Mouse (Mus musculus) midbrain, embryonic 11.5 days (tissue): ENCODE data around the gene Lama5. TPM values are rescaled to one million over a fixed set of nuclear protein-coding genes. Genes with fewer than 3 reads are reported as not detected.

ENCODE experiments used
- ATAC-seq: fragments of 200-750 bp; cut with Nextera tagmentation; 2 replicates; pipeline ENCODE4 v1.8.0; 2017; ENCODE audit warnings: moderate TSS enrichment, moderate library complexity; ENCODE audit not compliant: low FRiP score
- DNase-seq: peaks from one replicate; pipeline ENCODE4 v3.0.0; 2015; ENCODE audit warnings: low spot score; ENCODE audit errors: missing footprints
- H3K27ac ChIP-seq: fragments of 300-500 bp; sonication (generic); 2 replicates; pipeline ENCODE4 v1.5.1; 2014; ENCODE audit warnings: low read depth, low read length
- H3K27me3 ChIP-seq: fragments of 300-500 bp; sonication (generic); 2 replicates; pipeline ENCODE4 v1.6.1; 2014; ENCODE audit warnings: mild to moderate bottlenecking, low read length, moderate library complexity, mixed read lengths; ENCODE audit not compliant: control insufficient read depth, insufficient read depth
- H3K36me3 ChIP-seq: fragments of 300-500 bp; sonication (generic); 2 replicates; pipeline ENCODE4 v1.6.1; 2014; ENCODE audit warnings: mild to moderate bottlenecking, low read length, moderate library complexity, mixed read lengths; ENCODE audit not compliant: control insufficient read depth, insufficient read depth
- H3K4me1 ChIP-seq: fragments of 300-500 bp; sonication (generic); 2 replicates; pipeline ENCODE4 v1.6.1; 2014; ENCODE audit warnings: low read length; ENCODE audit not compliant: control insufficient read depth, insufficient read depth
- H3K4me2 ChIP-seq: fragments of 300-500 bp; sonication (generic); 2 replicates; pipeline ENCODE4 v1.6.1; 2014; ENCODE audit warnings: mild to moderate bottlenecking, moderate library complexity
- H3K4me3 ChIP-seq: fragments of 300-500 bp; sonication (generic); 2 replicates; pipeline ENCODE4 v1.5.1; 2014; ENCODE audit warnings: low read depth, low read length
- H3K9ac ChIP-seq: fragments of 300-500 bp; sonication (generic); 2 replicates; pipeline ENCODE4 v1.6.1; 2014; ENCODE audit warnings: low read length
- H3K9me3 ChIP-seq: fragments of 300-500 bp; sonication (generic); 2 replicates; pipeline ENCODE4 v1.6.1; 2016; ENCODE audit warnings: low read length; ENCODE audit not compliant: control insufficient read depth
- WGBS: fragments of 180-500 bp; shearing (Covaris S2); extraction: QIAGEN DNeasy Blood & Tissue Kit; methylation state at CpG from one replicate; pipeline ENCODE4 v1.1.7; 2014; 5-methylcytosine and 5-hydroxymethylcytosine counted together
- polyA plus RNA-seq: library from polyadenylated mRNA; unstranded; fragments of >200 nt; fragmentation: Nextera tagmentation; extraction: Ambion mirVana; gene quantifications from 2 replicates; pipeline ENCODE4 v1.2.1, GENCODE M21; 2014

The Lama5 gene
- polyA plus RNA-seq, 1 experiment from 2014 or later, result 3.9 TPM

GRCm38 (mm10) chr2:180198782-180199181, 26.9 kb downstream of the Lama5 start:
- H3K9ac ChIP-seq, result no peak overlapping the region
- no peaks in the 10 kb centered on the region for H3K36me3 ChIP-seq
- no peaks in the 10 kb centered on the region for H3K27me3 ChIP-seq
- no peak overlapping the region for H3K4me2 ChIP-seq
- no peaks in the 10 kb centered on the region for H3K9me3 ChIP-seq
- H3K4me3 ChIP-seq, result no peak overlapping the region
- ATAC-seq, result no peak
- 92% methylated on average over 10 of the region's 10 CpGs for WGBS
- peaks cover 2% of the 10 kb centered on the region; the same call in 1 of the 2 replicates for H3K4me1 ChIP-seq
- no peak overlapping the region for H3K27ac ChIP-seq
- no peak for DNase-seq

GRCm38 (mm10) chr2:180197323-180198037, 28.2 kb downstream of the Lama5 start:
- no peak overlapping the region for H3K9ac ChIP-seq
- no peak overlapping the region for H3K4me2 ChIP-seq
- H3K4me1 ChIP-seq, result peaks cover 2% of the 10 kb centered on the region; the same call in 1 of the 2 replicates
- no peaks in the 10 kb centered on the region for H3K27me3 ChIP-seq
- no peak for ATAC-seq
- H3K9me3 ChIP-seq, result no peaks in the 10 kb centered on the region
- no peak overlapping the region for H3K27ac ChIP-seq
- H3K36me3 ChIP-seq, result no peaks in the 10 kb centered on the region
- H3K4me3 ChIP-seq, result no peak overlapping the region
- DNase-seq, result no peak
- WGBS, result 89% methylated on average over 10 of the region's 10 CpGs

- Histone ChIP-seq H3K9me3 (no peaks in the 10 kb centered on the region), H3K36me3 (no peaks in the 10 kb centered on the region), H3K4me1 (peaks cover 2% of the 10 kb centered on the region; the same call in 1 of the 2 replicates), H3K27ac (no peak overlapping the region), H3K4me3 (no peak overlapping the region), H3K9ac (no peak overlapping the region), H3K4me2 (no peak overlapping the region), H3K27me3 (no peaks in the 10 kb centered on the region)
- ATAC-seq (no peak), DNase-seq (no peak)
- 72% methylated on average over 9 of the region's 12 CpGs for WGBS
Measured at GRCm38 (mm10) chr2:180196610-180197322, 28.9 kb downstream of the Lama5 start.

GRCm38 (mm10) chr2:180187362-180187761, 38.3 kb downstream of the Lama5 start:
- Histone ChIP-seq H3K9ac (no peak overlapping the region), H3K4me1 (no peaks in the 10 kb centered on the region), H3K27ac (no peak overlapping the region), H3K27me3 (no peaks in the 10 kb centered on the region), H3K36me3 (no peaks in the 10 kb centered on the region), H3K9me3 (no peaks in the 10 kb centered on the region), H3K4me3 (no peak overlapping the region), H3K4me2 (no peak overlapping the region)
- no peak for DNase-seq
- ATAC-seq, result no peak
- 92% methylated on average over 11 of the region's 11 CpGs for WGBS

- DNase-seq, result no peak
- Histone ChIP-seq H3K4me1 (no peaks in the 10 kb centered on the region), H3K4me3 (no peak overlapping the region), H3K27ac (no peak overlapping the region), H3K36me3 (no peaks in the 10 kb centered on the region), H3K27me3 (no peaks in the 10 kb centered on the region), H3K9me3 (no peaks in the 10 kb centered on the region), H3K9ac (no peak overlapping the region), H3K4me2 (no peak overlapping the region)
- no peak for ATAC-seq
- 91% methylated on average over 14 of the region's 14 CpGs for WGBS
Measured at GRCm38 (mm10) chr2:180185686-180186085, 40.0 kb downstream of the Lama5 start.

- Histone ChIP-seq H3K4me1 (no peaks in the 10 kb centered on the region), H3K9me3 (no peaks in the 10 kb centered on the region), H3K36me3 (no peaks in the 10 kb centered on the region), H3K27ac (no peak overlapping the region), H3K9ac (no peak overlapping the region), H3K4me3 (no peak overlapping the region), H3K27me3 (no peaks in the 10 kb centered on the region), H3K4me2 (no peak overlapping the region)
- WGBS, result 84% methylated on average over 6 of the region's 6 CpGs
- ATAC-seq (no peak), DNase-seq (no peak)
Measured at GRCm38 (mm10) chr2:180184752-180185109, 40.9 kb downstream of the Lama5 start.

- WGBS, result 91% methylated on average over 24 of the region's 24 CpGs
- ATAC-seq, result no peak
- H3K9ac ChIP-seq, result no peak overlapping the region
Measured at GRCm38 (mm10) chr2:180184011-180184751, 41.5 kb downstream of the Lama5 start.

GRCm38 (mm10) chr2:180181542-180181941, 44.1 kb downstream of the Lama5 start:
- Histone ChIP-seq H3K36me3 (peaks cover 15% of the 10 kb centered on the region), H3K4me2 (no peak overlapping the region), H3K27ac (no peak overlapping the region), H3K9ac (no peak overlapping the region), H3K27me3 (no peaks in the 10 kb centered on the region), H3K4me3 (no peak overlapping the region), H3K9me3 (no peaks in the 10 kb centered on the region), H3K4me1 (no peaks in the 10 kb centered on the region)
- no peak for DNase-seq
- 90% methylated on average over 9 of the region's 9 CpGs for WGBS
- ATAC-seq, result no peak

More at GRCm38 (mm10) chr2:180184011-180184751, 41.5 kb downstream of the Lama5 start:
- H3K4me3 ChIP-seq, result no peak overlapping the region
- H3K4me2 ChIP-seq, result no peak overlapping the region
- H3K36me3 ChIP-seq, result peaks cover 2% of the 10 kb centered on the region; the same call in 1 of the 2 replicates
- H3K9me3 ChIP-seq, result no peaks in the 10 kb centered on the region
- H3K27ac ChIP-seq, result no peak overlapping the region
- no peaks in the 10 kb centered on the region for H3K4me1 ChIP-seq
- no peaks in the 10 kb centered on the region for H3K27me3 ChIP-seq
- no peak for DNase-seq

- WGBS, result 92% methylated on average over 7 of the region's 7 CpGs
- Histone ChIP-seq H3K27me3 (no peaks in the 10 kb centered on the region), H3K4me2 (no peak overlapping the region), H3K4me1 (peaks cover 12% of the 10 kb centered on the region), H3K27ac (no peak overlapping the region), H3K36me3 (peaks cover 32% of the 10 kb centered on the region), H3K4me3 (no peak overlapping the region), H3K9ac (no peak overlapping the region), H3K9me3 (no peaks in the 10 kb centered on the region)
- DNase-seq, result no peak
- no peak for ATAC-seq
Measured at GRCm38 (mm10) chr2:180175725-180176124, 49.9 kb downstream of the Lama5 start.
